Mouse (Mus musculus) gastrocnemius, adult 18-20 months (tissue): ENCODE data around the gene Arvcf. TPM values are rescaled to one million over a fixed set of nuclear protein-coding genes. Genes with fewer than 3 reads are reported as not detected.

Source experiments
- DNase-seq: peaks from one replicate; pipeline ENCODE4 v3.0.0; 2021; ENCODE audit warnings: low spot score
- total RNA-seq, 2 experiments: library from RNA; stranded (reverse); gene quantifications; 2 replicates each; pipeline ENCODE4 v1.2.3; 2021

The Arvcf gene
- total RNA-seq, 2 experiments from 2014 or later: 7.7 to 8.4 TPM

GRCm38 (mm10) chr16:18351313-18352055 lies 3.5 kb downstream of the Arvcf start:
- peak; percentile 38 for DNase-seq

GRCm38 (mm10) chr16:18353106-18353505 lies 5.1 kb downstream of the Arvcf start:
- no peak for DNase-seq

- peak; percentile 58 for DNase-seq
Observed at GRCm38 (mm10) chr16:18356961-18357360, 9.0 kb downstream of the Arvcf start.

GRCm38 (mm10) chr16:18357977-18358376 lies 10.0 kb downstream of the Arvcf start:
- no peak for DNase-seq

- DNase-seq: no peak
Observed at GRCm38 (mm10) chr16:18360151-18360805, 12.3 kb downstream of the Arvcf start.

- no peak for DNase-seq
Observed at GRCm38 (mm10) chr16:18362948-18363347, 15.0 kb downstream of the Arvcf start.

GRCm38 (mm10) chr16:18366849-18367248 lies 18.9 kb downstream of the Arvcf start:
- no peak for DNase-seq

- DNase-seq: no peak
Observed at GRCm38 (mm10) chr16:18370197-18370596, 22.2 kb downstream of the Arvcf start.

- DNase-seq: no peak
Observed at GRCm38 (mm10) chr16:18373632-18374031, 25.6 kb downstream of the Arvcf start.

GRCm38 (mm10) chr16:18376297-18376954 lies 28.4 kb downstream of the Arvcf start:
- DNase-seq: no peak

- DNase-seq: no peak
Observed at GRCm38 (mm10) chr16:18377203-18377602, 29.2 kb downstream of the Arvcf start.

GRCm38 (mm10) chr16:18378489-18378888 lies 30.5 kb downstream of the Arvcf start:
- DNase-seq: no peak

GRCm38 (mm10) chr16:18379338-18380001 lies 31.5 kb downstream of the Arvcf start:
- no peak for DNase-seq

GRCm38 (mm10) chr16:18380495-18381063 lies 32.6 kb downstream of the Arvcf start:
- no peak for DNase-seq

GRCm38 (mm10) chr16:18381621-18382258 lies 33.8 kb downstream of the Arvcf start:
- no peak for DNase-seq

- no peak for DNase-seq
Observed at GRCm38 (mm10) chr16:18383045-18383726, 35.2 kb downstream of the Arvcf start.

- no peak for DNase-seq
Observed at GRCm38 (mm10) chr16:18383756-18384155, 35.8 kb downstream of the Arvcf start.

- DNase-seq: no peak
Observed at GRCm38 (mm10) chr16:18384211-18384610, 36.2 kb downstream of the Arvcf start.

GRCm38 (mm10) chr16:18384659-18385058 lies 36.7 kb downstream of the Arvcf start:
- no peak for DNase-seq

- no peak for DNase-seq
Observed at GRCm38 (mm10) chr16:18385411-18385810, 37.4 kb downstream of the Arvcf start.
